Mouse (Mus musculus) liver, adult 10 weeks (tissue): Measurements from ENCODE around the gene Olfr1276. TPM values are rescaled to one million over a fixed set of nuclear protein-coding genes. Genes with fewer than 3 reads are reported as not detected.

Experiments
- polyA plus RNA-seq: library from polyadenylated mRNA; stranded (reverse); fragments of 350-450 nt; fragmentation: Illumina TruSeq; extraction: RNeasy Lipid Tissue Mini Kit (QIAGEN cat#74804); gene quantifications from one replicate; pipeline ENCODE4 v1.2.3, GENCODE M21; 2014; ENCODE audit warnings: low read depth, low replicate concordance

Olfr1276 gene
- not detected for polyA plus RNA-seq

GRCm38 (mm10) chr2:111254216-111254615, at the start of gene Olfr1276:
Gene Olfr1276, plus strand, starts transcription at chr2:111254516.

GRCm38 (mm10) chr2:111229502-111229901, 24.8 kb upstream of the Olfr1276 start, which contains the start of gene 4930430A15Rik:
Gene 4930430A15Rik, minus strand, starts transcription at chr2:111229602.

GRCm38 (mm10) chr2:111235186-111235585, 19.1 kb upstream of the Olfr1276 start, which contains the start of gene Olfr1275:
Gene Olfr1275, minus strand, starts transcription at chr2:111235286.

DNA sequence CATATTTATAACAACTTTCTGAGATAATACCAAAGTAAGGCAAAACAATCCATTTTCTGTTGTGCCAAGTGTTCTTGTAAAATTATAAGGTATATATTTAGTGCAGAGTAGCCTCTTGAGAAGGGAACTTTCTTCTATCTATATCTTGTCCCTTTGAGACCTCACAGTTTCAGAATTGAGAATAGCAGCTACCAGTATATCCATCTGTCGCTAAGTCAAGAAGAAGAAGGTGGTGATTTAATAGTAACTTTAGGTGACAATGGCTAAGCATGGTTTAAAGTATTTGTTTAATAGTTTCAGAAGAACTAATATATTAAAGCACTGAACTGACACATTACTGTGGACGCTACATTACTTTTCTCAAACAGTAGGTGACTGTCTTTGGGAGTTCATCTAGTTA, 19.7 kb downstream of the Olfr1276 start, which contains the start of gene Olfr1277:
TSS of gene Olfr1277 (minus strand) at position 101 of the 400 bp plus-strand sequence.

GRCm38 (mm10) chr2:111289836-111290235, 35.5 kb downstream of the Olfr1276 start, which contains the start of gene Olfr1278:
Gene Olfr1278, plus strand, starts transcription at chr2:111290136.

GRCm38 (mm10) chr2:111300374-111300773, 46.1 kb downstream of the Olfr1276 start, which contains the start of gene Olfr1279:
Gene Olfr1279, plus strand, starts transcription at chr2:111300635.

Other genes starting within 250 kb of the Olfr1276 start
- gene Gm13941, start 148.5 kb upstream of the Olfr1276 start, polyA plus RNA-seq = not detected
- not detected for gene Gm15130, start 101.6 kb upstream of the Olfr1276 start, polyA plus RNA-seq
- gene 4930430A15Rik, start 24.9 kb upstream of the Olfr1276 start, polyA plus RNA-seq = not detected
- not detected for gene Olfr1275, start 19.2 kb upstream of the Olfr1276 start, polyA plus RNA-seq
- not detected for gene Olfr1277, start 19.6 kb downstream of the Olfr1276 start, polyA plus RNA-seq
- gene Olfr1278, start 35.6 kb downstream of the Olfr1276 start, polyA plus RNA-seq = not detected
- gene Olfr1279, start 46.1 kb downstream of the Olfr1276 start, polyA plus RNA-seq = not detected
- not detected for gene Olfr1280, start 59.5 kb downstream of the Olfr1276 start, polyA plus RNA-seq
- gene Olfr1281, start 72.0 kb downstream of the Olfr1276 start, polyA plus RNA-seq = not detected
- gene Olfr1282, start 81.6 kb downstream of the Olfr1276 start, polyA plus RNA-seq = not detected
- gene Olfr1283, start 112.3 kb downstream of the Olfr1276 start, polyA plus RNA-seq = not detected
- not detected for gene Olfr1284, start 121.0 kb downstream of the Olfr1276 start, polyA plus RNA-seq
- not detected for gene Olfr1286, start 168.6 kb downstream of the Olfr1276 start, polyA plus RNA-seq
- gene Olfr1287, start 194.6 kb downstream of the Olfr1276 start, polyA plus RNA-seq = not detected
- not detected for gene Olfr1288, start 219.6 kb downstream of the Olfr1276 start, polyA plus RNA-seq
- gene Olfr1289, start 226.3 kb downstream of the Olfr1276 start, polyA plus RNA-seq = not detected
- not detected for gene Olfr1290, start 239.3 kb downstream of the Olfr1276 start, polyA plus RNA-seq
- gene Olfr1291-ps1, start 242.7 kb downstream of the Olfr1276 start, polyA plus RNA-seq = not detected